Mouse (Mus musculus) liver, embryonic 16.5 days (tissue): ENCODE data around the gene Pdhx. TPM values are rescaled to one million over a fixed set of nuclear protein-coding genes. Genes with fewer than 3 reads are reported as not detected.

Experiments
- ATAC-seq: fragments of 200-750 bp; cut with Nextera tagmentation; 2 replicates; pipeline ENCODE4 v1.8.0; 2017; ENCODE audit warnings: low read depth, mild to moderate bottlenecking, moderate number of reproducible peaks, moderate library complexity
- H3K27ac ChIP-seq: fragments of 300-500 bp; sonication (generic); 2 replicates; pipeline ENCODE4 v1.5.1; 2014; ENCODE audit warnings: mild to moderate bottlenecking, low read length
- H3K27me3 ChIP-seq: fragments of 300-500 bp; sonication (generic); 2 replicates; pipeline ENCODE4 v1.6.1; 2014; ENCODE audit warnings: low read depth, low read length, mixed read lengths; ENCODE audit not compliant: control insufficient read depth, insufficient read depth
- H3K36me3 ChIP-seq: fragments of 300-500 bp; sonication (generic); 2 replicates; pipeline ENCODE4 v1.6.1; 2014; ENCODE audit warnings: mild to moderate bottlenecking; ENCODE audit not compliant: control insufficient read depth, insufficient read depth
- H3K4me1 ChIP-seq: fragments of 300-500 bp; sonication (generic); 2 replicates; pipeline ENCODE4 v1.6.1; 2014; ENCODE audit warnings: low read depth, low read length, mixed read lengths; ENCODE audit not compliant: control insufficient read depth
- H3K4me2 ChIP-seq: fragments of 300-500 bp; sonication (generic); 2 replicates; pipeline ENCODE4 v1.6.1; 2014; ENCODE audit warnings: low read depth, low read length, mixed read lengths
- H3K4me3 ChIP-seq: fragments of 300-500 bp; sonication (generic); 2 replicates; pipeline ENCODE4 v1.5.1; 2014; ENCODE audit warnings: low read depth, mild to moderate bottlenecking, low read length
- H3K9ac ChIP-seq: fragments of 300-500 bp; sonication (generic); 2 replicates; pipeline ENCODE4 v1.6.1; 2014; ENCODE audit warnings: low read depth, low read length
- H3K9me3 ChIP-seq: fragments of 300-500 bp; sonication (generic); replicated peaks from 2 replicates; pipeline ENCODE4 v1.6.1; 2016; ENCODE audit warnings: low read length; ENCODE audit not compliant: control insufficient read depth
- WGBS: fragments of 180-500 bp; shearing (Covaris S2); extraction: QIAGEN DNeasy Blood & Tissue Kit; methylation state at CpG from one replicate; pipeline ENCODE4 v1.1.7; 2014; ENCODE audit not compliant: insufficient replicate concordance; 5-methylcytosine and 5-hydroxymethylcytosine counted together
- polyA plus RNA-seq: library from polyadenylated mRNA; unstranded; fragments of >200 nt; fragmentation: Nextera tagmentation; extraction: Ambion mirVana; gene quantifications from 2 replicates; pipeline ENCODE4 v1.2.1, GENCODE M21; 2015

Gene Pdhx
- polyA plus RNA-seq, 1 experiment from 2014 or later = 18.0 TPM

GRCm38 (mm10) chr2:102986964-102987707 lies 86.2 kb downstream of the Pdhx start:
- no peaks in the 10 kb centered on the region for H3K4me1 ChIP-seq
- H3K9me3 ChIP-seq = no peaks in the 10 kb centered on the region
- H3K9ac ChIP-seq = no peak overlapping the region
- no peak overlapping the region for H3K27ac ChIP-seq
- ATAC-seq = no peak
- H3K4me3 ChIP-seq = no peak overlapping the region
- no peaks in the 10 kb centered on the region for H3K27me3 ChIP-seq
- no peaks in the 10 kb centered on the region for H3K36me3 ChIP-seq
- H3K4me2 ChIP-seq = no peak overlapping the region
- WGBS = 25% methylated on average over 6 of the region's 6 CpGs

DNA sequence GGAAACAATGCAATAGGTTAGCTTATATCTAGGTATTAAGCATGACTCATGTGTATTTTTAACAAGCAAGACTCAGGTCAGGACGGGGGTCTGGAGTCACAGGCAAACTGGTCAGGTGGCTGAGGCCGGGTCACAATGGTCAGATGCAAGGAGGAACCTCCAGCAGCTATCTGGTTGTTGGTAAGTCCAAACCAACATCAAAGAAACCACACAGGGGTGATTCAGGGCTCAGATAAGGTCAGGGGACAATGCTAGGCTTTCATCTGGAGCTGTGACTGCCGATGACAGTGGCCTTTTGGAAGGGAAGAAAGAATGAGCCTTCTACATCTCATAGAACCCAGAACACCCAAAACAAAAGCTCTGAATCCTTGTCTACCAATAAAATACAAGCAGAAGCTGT lies 86.9 kb downstream of the Pdhx start:
- no peak overlapping the region for H3K9ac ChIP-seq
- WGBS = 10% methylated on average over 3 of the region's 3 CpGs

GRCm38 (mm10) chr2:102982822-102983221 lies 90.5 kb downstream of the Pdhx start:
- no peaks in the 10 kb centered on the region for H3K4me1 ChIP-seq
- no peak overlapping the region for H3K4me3 ChIP-seq
- H3K9me3 ChIP-seq = no peaks in the 10 kb centered on the region
- no peak overlapping the region for H3K9ac ChIP-seq
- no peak overlapping the region for H3K27ac ChIP-seq
- H3K36me3 ChIP-seq = no peaks in the 10 kb centered on the region
- ATAC-seq = no peak
- H3K4me2 ChIP-seq = no peak overlapping the region
- 34% methylated on average over 2 of the region's 2 CpGs for WGBS
- H3K27me3 ChIP-seq = no peaks in the 10 kb centered on the region

More for the DNA sequence above, 86.9 kb downstream of the Pdhx start:
- Histone ChIP-seq H3K27ac (no peak overlapping the region), H3K4me3 (no peak overlapping the region), H3K36me3 (no peaks in the 10 kb centered on the region), H3K27me3 (no peaks in the 10 kb centered on the region), H3K4me1 (no peaks in the 10 kb centered on the region), H3K9me3 (no peaks in the 10 kb centered on the region), H3K4me2 (no peak overlapping the region)
- ATAC-seq = no peak

DNA sequence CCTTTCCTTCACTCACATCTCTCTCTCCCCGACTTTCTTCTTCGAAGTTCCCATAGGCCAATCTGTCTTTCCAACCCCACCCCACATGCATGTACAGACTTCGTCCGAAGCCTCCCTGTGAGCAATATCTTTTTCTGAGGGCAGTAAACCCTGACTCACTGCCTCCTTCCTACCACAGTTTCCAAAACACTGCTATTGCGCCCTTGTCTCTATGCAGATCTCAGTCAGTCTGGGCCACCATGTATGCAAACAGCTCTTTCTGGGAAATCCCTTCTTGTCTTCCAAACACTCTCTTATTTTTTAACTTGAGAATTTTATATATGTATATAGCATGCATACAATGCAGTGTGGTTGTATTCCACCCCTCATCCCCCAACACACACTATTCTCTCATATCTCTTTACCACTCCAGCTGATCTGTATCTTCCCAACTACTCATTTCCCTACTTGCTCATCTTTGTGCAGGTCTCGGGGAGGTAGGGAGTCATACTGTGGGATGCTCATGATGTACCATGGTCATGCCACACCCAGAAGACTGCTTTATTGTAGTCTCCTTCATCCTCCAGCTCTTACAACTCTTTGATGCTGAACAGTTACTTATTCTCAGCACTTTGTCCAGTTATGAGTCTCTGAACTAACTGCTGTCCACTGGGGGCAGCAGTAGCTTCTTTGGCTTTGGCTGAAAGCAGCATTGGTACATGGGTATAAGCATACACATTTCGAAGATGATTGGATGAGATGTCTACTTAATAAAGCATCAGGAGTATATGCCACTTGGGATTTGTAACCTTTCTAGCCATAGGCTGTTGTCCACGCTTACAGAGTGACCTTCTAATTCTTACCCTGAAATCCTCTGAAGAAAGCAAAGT lies 91.6 kb downstream of the Pdhx start:
- H3K9me3 ChIP-seq = no peaks in the 10 kb centered on the region
- H3K36me3 ChIP-seq = no peaks in the 10 kb centered on the region
- no peaks in the 10 kb centered on the region for H3K27me3 ChIP-seq
- WGBS = 57% methylated on average over 8 of the region's 8 CpGs
- no peak for ATAC-seq
- no peak overlapping the region for H3K4me3 ChIP-seq
- no peak overlapping the region for H3K9ac ChIP-seq
- H3K27ac ChIP-seq = no peak overlapping the region
- H3K4me2 ChIP-seq = no peak overlapping the region
- H3K4me1 ChIP-seq = no peaks in the 10 kb centered on the region

GRCm38 (mm10) chr2:102980870-102981269 lies 92.4 kb downstream of the Pdhx start:
- WGBS = 29% methylated on average over 2 of the region's 2 CpGs
- no peak overlapping the region for H3K27ac ChIP-seq
- no peaks in the 10 kb centered on the region for H3K27me3 ChIP-seq
- H3K9me3 ChIP-seq = no peaks in the 10 kb centered on the region
- no peak overlapping the region for H3K4me2 ChIP-seq
- no peak for ATAC-seq
- H3K36me3 ChIP-seq = no peaks in the 10 kb centered on the region
- H3K4me3 ChIP-seq = no peak overlapping the region
- no peaks in the 10 kb centered on the region for H3K4me1 ChIP-seq
- H3K9ac ChIP-seq = no peak overlapping the region

DNA sequence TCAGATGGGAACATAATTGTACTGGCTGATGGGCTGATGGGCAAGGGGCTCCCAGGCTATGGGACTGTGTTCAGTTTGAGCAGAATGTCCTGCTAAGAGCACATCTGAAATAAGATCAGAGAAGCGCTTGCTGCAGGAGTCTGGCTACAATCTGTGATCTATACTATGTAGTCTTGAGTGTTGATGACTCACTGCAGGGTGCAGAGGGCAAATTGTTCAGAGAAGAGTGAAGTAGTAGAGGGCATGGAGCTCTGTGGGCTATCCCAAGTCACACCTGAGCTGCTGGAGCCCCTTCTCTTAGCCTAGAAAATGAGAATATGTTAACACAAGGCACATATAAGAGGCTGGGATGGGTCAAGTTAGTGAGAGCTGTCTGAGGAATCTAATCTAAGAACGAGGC lies 93.8 kb downstream of the Pdhx start:
- Histone ChIP-seq H3K9ac (no peak overlapping the region), H3K9me3 (no peaks in the 10 kb centered on the region), H3K27me3 (no peaks in the 10 kb centered on the region), H3K36me3 (no peaks in the 10 kb centered on the region), H3K27ac (no peak overlapping the region), H3K4me1 (no peaks in the 10 kb centered on the region), H3K4me2 (no peak overlapping the region), H3K4me3 (no peak overlapping the region)
- WGBS = 43% methylated on average over 2 of the region's 2 CpGs
- ATAC-seq = no peak

- H3K27me3 ChIP-seq = no peaks in the 10 kb centered on the region
- H3K9me3 ChIP-seq = no peaks in the 10 kb centered on the region
- H3K27ac ChIP-seq = no peak overlapping the region
- H3K4me1 ChIP-seq = no peaks in the 10 kb centered on the region
- no peak overlapping the region for H3K9ac ChIP-seq
- no peak overlapping the region for H3K4me3 ChIP-seq
- no peak overlapping the region for H3K4me2 ChIP-seq
- ATAC-seq = no peak
- H3K36me3 ChIP-seq = no peaks in the 10 kb centered on the region
Observed at GRCm38 (mm10) chr2:102979112-102979511, 94.2 kb downstream of the Pdhx start.

DNA sequence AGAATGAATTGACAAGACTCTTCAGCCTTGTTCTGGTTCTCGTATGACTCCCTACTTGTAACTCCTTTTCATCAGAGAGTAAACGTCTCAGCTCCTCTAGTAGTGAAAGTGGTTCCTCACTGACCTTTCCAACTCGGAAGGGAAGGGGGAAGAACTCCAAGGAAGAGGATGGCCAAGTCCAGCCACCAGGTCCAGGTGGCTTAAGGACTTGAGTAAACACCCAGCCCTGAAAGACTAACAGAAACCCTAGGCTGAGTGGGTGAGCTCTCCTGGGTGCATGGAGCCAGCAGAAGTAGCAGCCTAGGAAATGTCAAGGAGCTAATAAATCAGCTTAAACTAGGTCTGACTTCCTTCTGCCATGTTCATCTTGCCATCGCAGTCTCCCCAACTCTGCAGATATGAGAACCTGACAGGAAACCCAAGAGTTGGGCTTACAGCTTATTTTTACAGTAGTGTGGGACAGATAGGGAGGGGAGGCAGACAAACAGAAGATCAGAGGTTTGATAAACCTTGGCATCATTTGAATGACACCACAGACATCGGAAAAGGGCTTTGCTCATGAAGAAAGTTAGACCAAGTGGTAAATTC lies 97.9 kb downstream of the Pdhx start:
- Histone ChIP-seq H3K27ac (no peak overlapping the region), H3K4me3 (no peak overlapping the region), H3K9me3 (no peaks in the 10 kb centered on the region), H3K4me1 (no peaks in the 10 kb centered on the region), H3K27me3 (no peaks in the 10 kb centered on the region), H3K4me2 (no peak overlapping the region), H3K36me3 (no peaks in the 10 kb centered on the region), H3K9ac (no peak overlapping the region)
- 17% methylated on average over 5 of the region's 5 CpGs for WGBS
- no peak for ATAC-seq

- no peak overlapping the region for H3K27ac ChIP-seq
- H3K9me3 ChIP-seq = no peaks in the 10 kb centered on the region
- ATAC-seq = no peak
- H3K27me3 ChIP-seq = no peaks in the 10 kb centered on the region
- 69% methylated on average over 3 of the region's 3 CpGs for WGBS
- H3K9ac ChIP-seq = no peak overlapping the region
- no peaks in the 10 kb centered on the region for H3K4me1 ChIP-seq
- no peak overlapping the region for H3K4me3 ChIP-seq
- no peaks in the 10 kb centered on the region for H3K36me3 ChIP-seq
- H3K4me2 ChIP-seq = no peak overlapping the region
Observed at GRCm38 (mm10) chr2:102973115-102973514, 100.2 kb downstream of the Pdhx start.
